Mouse (Mus musculus) cerebellum, adult 9-10 months (tissue): Measurements from ENCODE around the gene Ptprd.
"Not testable (repeated sequence)": the region's sequence is repeated elsewhere in the genome, so short reads cannot be mapped to it uniquely, and the experiment has no call there.

Experiments used
- DNase-seq: peaks from one replicate; pipeline ENCODE4 v3.0.0; 2022

Ptprd gene

GRCm38 (mm10) chr4:76438496-76439079, 1773.2 kb downstream of the Ptprd start:
- peak; percentile 22 for DNase-seq

GRCm38 (mm10) chr4:76438068-76438467, 1773.7 kb downstream of the Ptprd start:
- DNase-seq, result peak; percentile 12

- peak; percentile 64 for DNase-seq
These were observed 1775.8 kb downstream of the Ptprd start for GRCm38 (mm10) chr4:76435920-76436319.

GRCm38 (mm10) chr4:76429769-76430168, 1782.0 kb downstream of the Ptprd start:
- DNase-seq, result no peak

GRCm38 (mm10) chr4:76427036-76427435, 1784.7 kb downstream of the Ptprd start:
- DNase-seq, result not testable (repeated sequence)

- no peak for DNase-seq
These were observed 1786.6 kb downstream of the Ptprd start for GRCm38 (mm10) chr4:76425230-76425575.

- peak; percentile 67 for DNase-seq
These were observed 1787.2 kb downstream of the Ptprd start for GRCm38 (mm10) chr4:76424324-76425229.

- no peak for DNase-seq
These were observed 1789.6 kb downstream of the Ptprd start for GRCm38 (mm10) chr4:76422113-76422512.

GRCm38 (mm10) chr4:76419641-76420040, 1792.1 kb downstream of the Ptprd start:
- DNase-seq, result no peak

GRCm38 (mm10) chr4:76417676-76418075, 1794.1 kb downstream of the Ptprd start:
- no peak for DNase-seq

- no peak for DNase-seq
These were observed 1796.1 kb downstream of the Ptprd start for GRCm38 (mm10) chr4:76415624-76416023.

- DNase-seq, result no peak
These were observed 1797.2 kb downstream of the Ptprd start for GRCm38 (mm10) chr4:76414591-76414990.

- no peak for DNase-seq
These were observed 1801.7 kb downstream of the Ptprd start for GRCm38 (mm10) chr4:76410053-76410452.

GRCm38 (mm10) chr4:76409159-76409558, 1802.6 kb downstream of the Ptprd start:
- no peak for DNase-seq

- DNase-seq, result no peak
These were observed 1805.8 kb downstream of the Ptprd start for GRCm38 (mm10) chr4:76405862-76406454.

GRCm38 (mm10) chr4:76403219-76403618, 1808.5 kb downstream of the Ptprd start:
- peak; percentile 72 for DNase-seq

- DNase-seq, result no peak
These were observed 1823.9 kb downstream of the Ptprd start for GRCm38 (mm10) chr4:76387887-76388286.

- no peak for DNase-seq
These were observed 1824.6 kb downstream of the Ptprd start for GRCm38 (mm10) chr4:76386978-76387824.

GRCm38 (mm10) chr4:76385818-76386217, 1825.9 kb downstream of the Ptprd start:
- DNase-seq, result no peak

- DNase-seq, result no peak
These were observed 1831.3 kb downstream of the Ptprd start for GRCm38 (mm10) chr4:76380312-76380917.

GRCm38 (mm10) chr4:76370041-76370880, 1841.5 kb downstream of the Ptprd start:
- DNase-seq, result peak; percentile 84

GRCm38 (mm10) chr4:76369101-76369500, 1842.7 kb downstream of the Ptprd start:
- DNase-seq, result no peak
